Mouse (Mus musculus) CH12.LX (cell line): Measurements from ENCODE around the gene Pla2g10.

ENCODE experiments used
- CTCF ChIP-seq, 2 experiments: IDR thresholded peaks in 1 of 2; conservative IDR thresholded peaks in 1 of 2; 2 replicates each; pipeline ENCODE4 v1.5.1; 2011 to 2012; ENCODE audit warnings: low read depth in 2 of 2, low read length in 2 of 2, improper control_type of control experiment in 1 of 2, inconsistent platforms in 1 of 2, mild to moderate bottlenecking in 1 of 2, moderate library complexity in 1 of 2
- EP300 ChIP-seq: IDR thresholded peaks from 2 replicates; pipeline ENCODE4 v1.6.1; 2011; ENCODE audit warnings: low read length, improper control_type of control experiment
- MAX ChIP-seq: IDR thresholded peaks from 2 replicates; pipeline ENCODE4 v1.6.1; 2011; ENCODE audit warnings: low read length, improper control_type of control experiment
- MAZ ChIP-seq: IDR thresholded peaks from 2 replicates; pipeline ENCODE4 v1.6.1; 2012; ENCODE audit warnings: low read depth, mild to moderate bottlenecking, inconsistent platforms, low read length, improper control_type of control experiment, moderate library complexity
- RAD21 ChIP-seq: IDR thresholded peaks from 2 replicates; pipeline ENCODE4 v1.6.1; 2011; ENCODE audit warnings: low read depth, mild to moderate bottlenecking, low read length, improper control_type of control experiment, moderate library complexity
- TCF12 ChIP-seq: IDR thresholded peaks from 2 replicates; pipeline ENCODE4 v1.6.1; 2014; ENCODE audit warnings: low read depth, mild to moderate bottlenecking, inconsistent platforms, low read length, improper control_type of control experiment
- ZKSCAN1 ChIP-seq: IDR thresholded peaks from 2 replicates; pipeline ENCODE4 v1.6.1; 2012; ENCODE audit warnings: low read depth, inconsistent platforms, low read length, improper control_type of control experiment, borderline replicate concordance

- TF ChIP-seq CTCF (conservative IDR thresholded peaks at IDR 0.05 in 1 of 2, IDR thresholded peaks at IDR 0.05 in 1 of 2; ENCODE audit: low read depth in 2 of 2, low read length in 2 of 2) (no peak), ZKSCAN1 (no peak), MAZ (no peak), MAX (no peak), RAD21 (no peak), TCF12 (no peak), EP300 (no peak)
These were observed 2.0 kb upstream of the Pla2g10 start for GRCm38 (mm10) chr16:13732786-13733185.
